Mouse (Mus musculus): ENCODE measurements around the gene Cwf19l1.
"Not testable (repeated sequence)": the region's sequence is repeated elsewhere in the genome, so short reads cannot be mapped to it uniquely, and the experiment has no call there.

Cwf19l1 gene

DNA sequence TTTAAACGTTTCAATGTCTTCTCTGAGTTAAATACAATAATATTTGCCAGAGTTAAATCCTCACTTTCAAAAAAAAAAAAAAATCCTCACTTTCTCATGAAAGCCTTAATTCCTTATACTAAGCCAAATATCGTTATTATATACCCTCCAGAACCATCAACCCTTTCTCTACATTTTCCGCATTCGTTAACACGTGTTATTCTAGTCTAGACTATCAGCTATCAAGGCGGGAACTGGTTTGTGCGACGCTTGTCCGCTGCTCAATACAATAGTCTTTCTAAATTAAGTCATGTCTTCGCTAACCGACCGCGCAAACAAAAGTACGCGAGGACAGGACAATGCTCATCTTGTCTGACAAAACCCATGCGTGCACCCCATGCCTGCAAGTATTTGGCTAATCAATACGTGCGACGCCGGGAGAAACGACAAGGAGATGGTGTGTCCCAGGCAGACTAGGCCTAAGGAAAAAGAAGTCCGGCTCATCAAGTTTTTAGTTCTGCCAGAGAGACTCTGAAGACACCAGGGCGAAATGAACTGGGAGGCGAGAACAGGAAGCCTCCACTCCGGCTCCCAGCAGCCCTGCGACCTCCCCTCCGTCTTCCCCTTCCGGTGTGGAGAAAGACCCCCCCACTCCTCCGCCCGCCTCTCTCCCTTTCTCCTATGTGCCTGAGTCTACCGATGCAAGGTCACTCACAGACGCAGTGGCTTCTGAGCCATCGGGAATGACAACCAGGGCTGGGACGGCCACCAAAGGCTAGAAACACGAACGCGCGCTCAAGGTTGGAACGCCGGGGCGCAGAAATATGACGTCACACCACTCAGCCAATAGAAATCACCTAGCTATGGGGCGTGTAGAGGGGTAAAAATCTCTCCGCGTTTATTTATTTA, at the start of gene Cwf19l1:
TSS of gene Cwf19l1 (minus strand) at position 805 of the 888 bp plus-strand sequence.
- peak; percentile 92 for DNase-seq

DNA sequence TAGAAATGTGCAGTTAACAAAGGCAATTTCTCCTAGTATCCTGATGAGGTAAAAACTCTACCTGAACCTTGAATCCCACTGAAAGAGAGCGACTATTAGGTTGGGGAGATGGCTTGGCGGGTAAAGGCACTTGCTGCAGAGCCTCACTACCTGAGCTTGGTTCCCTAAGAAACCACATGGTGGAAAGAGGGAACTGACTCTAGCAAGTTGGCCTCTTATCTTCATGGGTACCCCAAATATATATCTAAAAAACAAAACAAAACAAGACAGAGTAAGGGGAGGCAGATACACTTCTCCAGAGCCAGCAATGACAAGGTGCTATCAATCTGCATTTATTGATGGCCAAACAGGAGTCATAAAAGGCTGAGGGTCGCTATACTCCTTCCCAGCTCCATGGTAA, 48.3 kb upstream of the Cwf19l1 start:
- no peak for DNase-seq

DNA sequence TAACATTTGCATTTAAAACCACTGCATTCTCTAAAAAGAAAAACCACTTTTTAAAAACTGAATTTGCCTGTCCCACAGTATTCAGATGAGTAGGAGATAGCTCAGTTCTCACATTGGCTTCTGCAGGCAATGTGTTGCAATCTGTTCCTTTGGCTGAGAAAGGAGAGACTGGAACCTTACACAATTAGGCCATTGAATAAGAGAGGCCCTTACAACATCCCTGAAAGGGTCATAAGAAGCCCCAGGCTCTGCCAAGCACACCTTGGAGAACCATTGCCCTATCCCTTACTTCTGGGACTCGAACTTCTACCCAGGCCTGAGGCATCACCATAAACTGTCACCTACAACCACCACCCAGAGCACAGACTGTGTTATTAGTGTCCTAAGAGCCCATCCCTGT, 44.8 kb upstream of the Cwf19l1 start:
- DNase-seq, result no peak

DNA sequence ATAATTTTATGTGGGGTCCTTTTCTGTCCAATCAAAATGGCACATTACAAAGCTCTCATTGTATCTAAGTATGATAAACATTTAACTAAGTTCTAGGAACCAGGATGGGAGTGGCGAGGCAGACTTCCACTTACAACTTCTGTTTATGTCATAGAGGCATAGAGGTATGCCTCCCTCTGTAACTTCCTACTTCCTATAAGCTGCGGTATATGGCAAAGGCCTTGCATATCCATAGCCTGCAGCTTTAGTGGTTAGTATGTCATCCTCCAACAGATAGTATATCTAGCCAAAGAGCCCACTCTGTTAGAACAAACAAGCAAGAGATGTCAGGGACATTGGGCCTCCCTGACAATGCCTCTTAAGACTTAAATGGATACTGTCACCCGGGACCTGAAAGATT, 41.1 kb upstream of the Cwf19l1 start:
- DNase-seq, result no peak

DNA sequence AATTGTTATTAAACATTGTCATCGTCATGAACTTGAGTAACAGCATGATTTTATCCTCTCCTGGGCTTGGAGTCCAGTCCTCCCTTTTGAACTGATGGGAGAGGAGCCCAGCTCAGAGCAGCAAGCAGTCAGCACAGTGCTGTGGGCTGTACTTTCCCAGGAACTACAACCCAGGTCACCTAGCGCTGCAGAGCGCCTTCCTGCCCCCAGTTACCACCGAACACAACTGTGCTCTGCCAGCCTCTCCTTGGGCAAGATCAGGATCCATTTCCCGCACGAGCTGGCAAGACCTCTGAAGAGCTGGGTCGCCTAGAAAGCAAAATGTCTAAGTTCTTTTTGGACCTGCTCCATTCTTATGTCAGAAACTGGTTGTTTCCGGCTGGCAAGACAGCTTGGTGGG, 39.2 kb upstream of the Cwf19l1 start:
- DNase-seq, result no peak

DNA sequence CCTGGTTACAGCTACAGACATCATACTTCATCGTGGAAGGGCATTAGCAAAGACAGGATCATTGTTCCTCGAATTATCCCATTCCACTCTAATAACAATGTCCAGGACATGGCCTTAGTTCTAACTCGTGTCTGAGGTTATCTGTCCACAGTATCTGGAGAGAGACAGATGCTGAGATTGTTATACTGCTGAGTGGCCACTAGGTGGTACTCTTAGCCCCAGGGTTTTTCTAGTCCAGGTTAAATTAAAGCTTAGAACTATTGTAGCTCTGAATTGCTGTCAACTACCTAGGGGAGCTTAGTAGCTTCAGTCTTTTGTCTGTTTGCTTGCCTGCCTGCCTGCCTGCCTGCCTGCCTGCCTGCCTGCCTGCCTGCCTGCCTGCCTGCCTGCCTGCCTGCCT, 25.8 kb upstream of the Cwf19l1 start:
- DNase-seq, result no peak

DNA sequence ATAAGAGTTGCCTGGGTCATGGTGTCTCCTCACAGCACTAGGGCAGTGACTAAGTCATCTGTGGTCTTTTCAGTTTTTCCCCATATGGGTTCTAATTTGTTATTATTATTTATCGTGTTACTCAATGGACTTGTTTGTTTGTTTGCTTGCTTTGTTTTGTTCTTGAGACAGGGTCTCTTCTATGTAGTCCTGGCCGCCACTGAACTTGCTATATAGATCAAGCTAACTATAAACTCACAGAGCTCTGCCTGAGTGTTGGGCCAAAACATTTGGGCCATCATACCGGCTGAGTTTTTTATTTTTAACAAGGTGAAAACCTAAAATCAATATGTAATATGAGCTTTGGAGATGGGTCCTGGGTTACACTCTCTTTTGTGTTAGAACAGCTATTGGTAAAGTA, 23.7 kb upstream of the Cwf19l1 start:
- DNase-seq, result no peak

DNA sequence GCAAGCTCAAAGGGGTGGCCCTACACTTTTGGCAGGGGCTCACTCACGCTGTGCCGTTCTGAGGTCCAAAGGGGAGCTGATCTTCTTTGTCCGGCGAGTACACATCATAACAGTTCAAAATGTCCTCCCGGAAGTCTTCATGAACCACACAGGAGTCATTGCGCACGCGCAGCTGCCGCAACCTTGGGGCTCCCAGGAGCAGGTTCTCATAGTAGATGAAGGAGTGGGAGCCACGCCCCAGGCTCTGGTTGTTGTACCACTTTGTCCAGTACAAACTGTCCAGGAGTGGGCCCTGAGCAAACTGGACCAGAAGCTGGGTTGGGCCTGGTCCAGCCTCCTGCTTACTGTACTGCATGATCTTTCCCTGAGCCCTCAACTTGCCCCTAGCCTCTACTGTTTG, 21.3 kb upstream of the Cwf19l1 start:
- DNase-seq, result no peak

DNA sequence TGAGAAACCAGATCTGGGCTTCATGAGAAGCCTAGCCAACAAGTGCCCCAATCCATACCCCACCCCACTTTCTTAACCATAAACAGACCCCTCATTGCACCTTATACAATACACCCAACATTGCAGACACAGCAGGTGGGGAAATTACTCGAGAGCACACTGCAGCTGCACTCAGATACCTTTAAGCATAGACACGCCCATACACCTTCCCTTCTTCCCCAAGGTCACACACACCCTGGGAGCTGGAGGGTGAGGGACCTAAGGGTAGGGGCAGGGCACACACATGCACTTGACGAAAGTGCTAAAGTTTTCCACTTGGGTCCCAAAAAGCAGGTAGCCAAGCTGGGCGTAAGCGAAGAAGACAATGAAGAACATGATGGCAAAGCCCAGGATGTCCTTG, 18.1 kb upstream of the Cwf19l1 start:
- no peak for DNase-seq

DNA sequence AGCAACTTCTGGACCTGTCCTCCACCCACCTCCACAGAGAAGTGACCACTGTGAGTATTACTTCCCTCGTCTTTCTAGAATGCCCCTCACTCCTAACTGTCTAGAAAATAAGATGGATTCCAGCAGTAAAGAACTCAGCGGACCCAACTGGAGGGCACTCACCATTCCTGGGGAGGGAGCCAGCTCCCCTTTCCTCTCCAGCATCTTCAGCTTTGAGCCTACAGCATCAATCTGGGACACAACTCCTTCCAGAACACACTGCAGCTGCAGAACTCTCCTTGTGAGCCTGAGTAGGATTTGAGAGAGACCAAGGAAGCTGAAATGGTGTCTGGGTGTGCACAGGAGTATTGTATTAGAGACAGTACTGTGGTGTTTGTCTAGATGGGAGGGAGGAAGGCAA, 13.3 kb upstream of the Cwf19l1 start:
- no peak for DNase-seq

DNA sequence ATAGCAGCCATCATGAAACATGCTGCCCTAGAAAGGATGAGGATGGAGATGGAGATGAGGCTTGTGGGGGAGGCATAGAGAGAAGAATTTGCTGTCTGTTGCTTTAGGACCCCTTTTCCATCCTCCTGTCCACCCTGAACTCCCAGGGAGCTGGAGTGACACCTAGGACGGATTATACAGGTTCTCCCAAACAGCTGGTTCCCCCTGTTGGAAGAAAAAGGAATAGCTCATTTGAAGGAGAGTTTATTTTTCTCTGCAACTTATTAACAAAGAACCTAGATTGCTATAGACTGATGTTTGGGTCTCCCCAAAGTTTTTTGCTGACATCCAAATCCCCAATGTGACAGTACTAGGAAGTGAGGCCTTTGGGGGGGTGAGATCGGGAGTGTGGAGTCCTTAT, 12.7 kb upstream of the Cwf19l1 start:
- DNase-seq, result no peak

DNA sequence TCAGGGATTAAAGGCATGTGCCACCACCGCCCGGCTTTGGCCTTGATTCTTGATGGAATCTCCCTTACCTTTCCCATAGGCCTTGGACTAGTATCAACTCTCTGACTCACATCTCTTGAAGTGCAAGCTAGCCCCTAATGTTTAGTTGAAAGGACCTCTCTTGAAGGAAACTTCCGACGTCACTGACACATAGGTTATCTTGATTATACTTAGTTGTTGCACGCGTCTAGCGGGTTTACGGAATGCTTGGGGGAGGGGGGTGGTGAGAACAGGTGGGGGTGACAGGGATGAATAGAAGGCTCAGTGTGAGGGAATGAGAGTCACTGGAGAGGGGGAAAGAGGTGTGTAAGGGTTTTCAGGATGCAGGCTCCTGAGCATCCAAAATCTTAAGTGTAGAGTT, 11.3 kb upstream of the Cwf19l1 start:
- DNase-seq, result no peak

DNA sequence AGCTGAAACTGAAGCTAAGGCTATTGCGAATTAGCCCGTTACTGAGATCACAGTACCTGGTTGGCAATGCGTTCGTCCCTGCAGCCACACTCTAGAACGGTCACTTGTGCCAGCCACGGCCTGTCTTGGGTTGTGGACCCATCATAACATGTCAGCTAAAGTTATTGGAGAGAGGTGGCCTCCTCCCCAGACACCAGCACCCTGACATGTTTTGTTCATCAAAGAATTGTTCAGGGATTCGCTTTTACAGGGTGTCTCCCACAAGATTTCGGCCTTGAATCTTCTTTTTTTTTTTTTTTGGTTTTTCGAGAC, 10.8 kb upstream of the Cwf19l1 start:
- no peak for DNase-seq

DNA sequence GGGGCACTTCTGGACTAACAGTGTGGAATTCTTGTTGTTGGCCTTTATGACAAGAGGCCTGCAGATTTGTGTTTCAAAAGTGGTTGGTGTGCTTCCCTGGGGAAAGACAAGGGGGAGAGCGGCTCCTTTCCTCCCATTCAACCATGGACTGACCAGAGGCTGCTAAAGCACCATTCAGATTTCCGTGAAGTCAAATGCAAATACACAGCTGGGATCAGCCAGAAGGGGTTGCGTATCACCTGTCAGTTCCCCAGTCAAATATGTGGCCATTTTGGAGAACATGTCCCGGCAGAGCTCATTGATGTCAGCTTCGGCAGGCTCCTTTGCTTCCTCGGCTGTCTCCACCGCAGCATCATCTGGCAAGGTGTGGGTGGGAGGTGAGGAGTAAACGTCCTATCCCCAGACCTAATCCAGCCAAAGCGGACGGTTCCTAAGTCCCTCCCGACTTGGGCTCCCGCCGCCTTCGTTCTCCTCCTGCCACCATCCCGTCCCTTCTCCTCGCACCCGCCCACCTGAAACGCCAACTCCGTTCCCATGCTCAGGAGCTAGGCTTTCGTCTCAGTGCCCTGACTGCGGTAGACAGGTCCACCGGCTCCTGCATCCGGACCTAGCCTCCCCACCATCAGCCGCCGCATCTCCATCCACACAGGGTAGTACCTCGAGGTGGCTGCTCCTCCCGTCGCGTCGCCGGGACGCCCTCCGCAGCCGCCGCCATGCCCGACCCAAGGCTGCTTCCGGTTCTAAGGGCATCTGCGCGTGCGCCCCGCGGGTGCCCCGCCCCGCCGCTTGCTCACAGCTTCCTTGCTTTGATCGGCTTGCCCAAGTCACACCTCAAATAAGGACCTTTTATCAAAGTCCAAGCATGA, 10.3 kb upstream of the Cwf19l1 start, which contains the start of gene Bloc1s2:
TSS of gene Bloc1s2 (minus strand) at position 745 of the 866 bp plus-strand sequence.
- DNase-seq, result peak; percentile 92

DNA sequence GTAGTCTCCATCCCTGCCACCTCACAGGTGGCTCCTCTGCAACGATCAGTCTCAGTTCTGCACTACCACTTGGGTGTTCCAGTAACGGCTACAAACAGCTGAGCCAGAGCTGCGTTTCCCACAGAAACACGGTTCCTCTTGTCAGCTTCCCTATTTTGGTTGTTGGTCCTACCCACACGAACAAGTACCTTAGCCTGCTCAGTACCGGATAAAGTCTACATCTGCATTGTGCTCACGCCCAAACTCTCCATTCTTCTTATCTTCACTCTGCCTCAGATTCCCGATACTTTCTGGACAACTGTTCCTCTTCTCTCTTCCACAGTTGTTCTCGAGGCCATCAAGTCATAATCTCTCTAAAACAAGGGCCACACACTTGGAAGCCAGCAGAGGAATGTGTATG, 8.7 kb upstream of the Cwf19l1 start:
- no peak for DNase-seq

DNA sequence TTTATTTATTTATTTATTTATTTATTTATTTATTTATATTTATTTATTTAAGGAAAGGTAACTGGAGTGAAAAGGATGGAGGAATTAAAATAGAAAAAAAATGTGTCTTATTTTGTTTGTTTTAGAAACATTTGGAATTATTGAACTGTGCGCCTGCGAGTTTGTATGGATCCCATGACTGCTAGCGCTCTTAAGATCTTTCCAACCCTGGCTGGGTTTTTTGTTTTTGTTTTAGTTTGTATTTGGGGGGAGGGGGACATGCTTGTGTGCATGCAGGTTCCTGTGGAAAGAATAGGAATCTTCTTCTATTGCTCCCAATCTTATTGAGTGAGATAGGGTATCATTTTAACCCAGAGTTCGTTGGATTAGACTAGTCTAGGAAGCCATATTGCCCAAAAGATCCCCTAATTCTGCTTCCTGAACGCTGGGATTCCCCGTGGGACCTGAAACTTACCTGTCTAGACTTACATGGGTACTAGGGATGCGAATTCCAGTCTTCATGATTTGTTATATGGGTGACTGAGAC, 347 bp upstream of the Cwf19l1 start:
- no peak for DNase-seq

DNA sequence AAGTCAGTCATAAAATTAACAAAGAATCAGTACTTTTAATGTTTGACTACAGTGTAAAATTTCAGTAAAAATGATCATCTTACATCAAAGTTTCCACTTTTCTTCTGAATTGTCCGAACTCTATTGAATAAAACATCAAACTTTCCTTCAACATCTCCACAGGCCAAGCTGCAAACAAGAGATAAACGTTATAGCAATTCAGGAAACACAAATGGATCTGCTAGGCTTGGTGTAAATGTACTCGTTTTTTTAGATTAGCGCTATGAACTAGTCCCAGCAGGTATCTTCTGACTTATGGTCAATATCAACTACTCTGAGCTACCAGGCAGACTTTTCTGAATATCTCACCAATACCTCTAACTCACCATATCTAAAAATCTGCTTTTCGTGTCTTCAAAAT, 2.8 kb downstream of the Cwf19l1 start:
- DNase-seq, result no peak

DNA sequence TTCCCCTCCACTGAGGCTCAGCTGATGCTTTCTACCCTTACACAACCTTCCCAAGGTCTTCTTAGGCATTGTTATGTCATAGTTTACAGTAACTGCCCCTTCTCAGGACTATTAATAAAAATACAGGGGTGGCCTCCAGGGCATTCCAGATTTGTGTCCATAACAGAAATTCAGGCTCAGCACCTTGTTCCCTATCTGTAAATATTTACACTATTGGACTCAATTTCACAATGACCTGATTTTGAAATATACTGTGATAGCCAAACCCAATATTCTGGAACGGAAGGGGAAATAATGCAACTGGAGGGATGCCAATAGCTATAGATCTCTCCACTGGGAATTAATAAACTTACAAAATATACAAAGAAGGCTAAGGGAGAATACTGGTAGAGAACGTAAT, 7.1 kb downstream of the Cwf19l1 start:
- DNase-seq, result no peak

DNA sequence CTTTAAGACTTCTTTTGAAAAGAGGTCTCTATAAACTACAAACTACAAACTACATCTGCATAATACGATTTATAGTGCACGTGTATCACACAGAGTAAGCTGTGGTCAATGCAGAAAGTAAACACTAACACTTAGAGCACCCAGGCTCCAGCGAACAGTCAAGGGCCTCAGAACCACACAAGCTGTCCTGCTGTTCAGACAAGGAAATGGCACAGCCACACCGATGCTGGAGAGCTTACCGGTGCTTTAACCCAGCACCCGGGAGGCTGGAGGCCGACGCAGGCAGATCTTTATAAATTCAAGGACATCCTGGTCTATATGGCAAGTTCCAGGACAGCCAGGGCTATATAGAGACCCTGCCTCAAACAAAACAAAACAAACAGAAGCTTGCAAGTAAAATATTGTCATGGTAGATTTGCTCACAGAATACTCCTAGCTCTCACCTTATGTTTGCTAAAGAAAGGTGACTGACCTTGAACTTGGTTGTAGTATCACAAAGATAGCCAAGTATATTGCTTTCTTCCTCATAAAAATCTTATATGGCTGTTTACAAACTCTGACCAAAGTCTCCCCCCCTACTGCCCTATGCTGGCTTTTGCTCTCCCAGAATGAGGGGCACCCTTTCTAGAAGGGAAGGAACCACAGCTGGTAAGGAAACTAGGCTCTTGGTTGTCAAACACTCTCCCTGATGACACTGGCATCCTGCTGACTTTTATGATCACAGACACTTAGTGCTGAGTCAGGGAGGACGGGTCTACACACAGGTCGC, 7.8 kb downstream of the Cwf19l1 start:
- no peak for DNase-seq

DNA sequence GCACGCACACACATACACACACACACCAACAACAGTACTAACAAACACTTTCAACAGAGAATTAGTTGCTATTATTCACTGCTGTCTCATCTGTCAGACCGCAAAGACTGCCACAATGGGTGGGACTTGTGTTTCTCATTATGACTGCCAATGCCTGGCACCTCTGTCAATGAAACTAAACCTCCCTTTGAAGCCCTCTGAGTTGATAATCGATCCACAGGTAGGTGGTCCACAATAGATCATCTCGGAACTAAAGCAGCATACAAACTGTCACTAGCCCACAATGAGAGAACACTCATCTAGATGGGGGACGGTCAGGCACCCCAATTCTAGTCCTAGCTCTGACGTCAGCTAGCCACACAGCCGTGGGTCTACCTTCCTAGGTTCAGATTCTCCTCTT, 14.5 kb downstream of the Cwf19l1 start:
- DNase-seq, result no peak

DNA sequence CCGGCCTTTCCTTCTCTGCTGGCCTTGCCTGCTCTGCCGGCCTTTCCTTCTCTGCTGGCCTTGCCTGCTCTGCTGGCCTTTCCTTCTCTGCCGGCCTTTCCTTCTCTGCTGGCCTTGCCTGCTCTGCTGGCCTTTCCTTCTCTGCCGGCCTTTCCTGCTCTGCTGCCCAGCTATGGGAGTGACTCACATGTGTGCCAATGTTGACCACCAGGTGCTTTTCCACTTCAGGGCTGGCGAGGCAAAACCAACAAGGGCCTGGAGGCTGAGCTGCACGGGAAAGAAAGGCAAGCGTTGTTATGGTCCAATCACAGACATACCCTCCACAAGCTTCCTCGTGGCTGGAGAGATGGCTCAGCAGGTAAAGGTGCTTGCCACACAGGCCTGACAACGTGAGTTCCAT, 15.0 kb downstream of the Cwf19l1 start:
- DNase-seq, result not testable (repeated sequence)

DNA sequence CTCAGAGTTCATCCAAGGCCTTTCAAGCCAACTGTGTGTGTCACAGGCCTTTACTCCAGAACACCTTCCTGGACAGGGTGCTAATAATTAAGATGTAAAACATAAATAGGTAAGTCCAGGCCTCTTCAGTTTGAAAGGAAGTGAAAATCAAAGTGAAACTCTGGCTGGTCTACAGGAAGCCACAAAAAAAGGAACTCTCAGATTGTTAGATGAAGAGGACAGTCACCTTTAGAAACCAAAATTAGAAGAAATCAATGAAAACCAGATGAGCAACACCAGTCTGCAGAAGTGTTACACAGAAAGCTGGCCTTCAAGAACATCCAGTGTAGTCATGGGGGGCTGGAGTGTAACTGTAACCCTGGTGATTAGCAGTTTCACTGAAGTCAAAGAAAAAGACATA, 17.9 kb downstream of the Cwf19l1 start:
- no peak for DNase-seq

DNA sequence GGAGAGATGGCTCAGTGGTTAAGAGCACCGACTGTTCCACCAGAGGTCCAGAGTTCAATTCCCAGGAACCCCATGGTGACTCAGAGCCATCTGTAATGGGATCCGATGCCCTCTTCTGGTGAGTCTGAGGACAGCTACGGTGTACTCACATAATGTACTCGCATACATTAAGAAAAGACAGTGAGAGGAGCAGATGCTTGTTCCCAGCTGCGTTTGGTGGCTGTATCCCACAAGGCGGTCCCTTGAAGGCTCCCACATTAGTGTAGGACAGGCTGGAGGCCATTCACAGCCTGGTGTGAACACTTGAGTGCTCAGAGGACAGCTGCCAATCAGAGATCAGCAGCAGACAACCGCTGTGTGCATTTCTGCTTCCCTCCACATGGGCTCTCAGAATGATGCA, 24.0 kb downstream of the Cwf19l1 start:
- no peak for DNase-seq

Data from kidney, postnatal 14 days (tissue).